Mouse (Mus musculus) frontal cortex, adult 2 months (tissue): ENCODE measurements at regions not wholly inside any gene's neighbourhood (a gene's known extent, or its start where the extent isn't known, plus 50 kb on each side); places are given as distances from the start of the nearest gene placed in this dataset.

ENCODE experiments used
- DNase-seq, 2 experiments: peaks; one replicate each; pipeline ENCODE4 v3.0.0; 2022; ENCODE audit warnings: low spot score in 1 of 2; ENCODE audit errors: extremely low spot score in 1 of 2

GRCm38 (mm10) chr13:118193951-118194696 lies 192.3 kb upstream of the B430218F22Rik start:
- DNase-seq, result no peak

- no peak for DNase-seq
Observed at GRCm38 (mm10) chr13:118208146-118208545, 178.3 kb upstream of the B430218F22Rik start.

GRCm38 (mm10) chr13:118227354-118227753 lies 159.1 kb upstream of the B430218F22Rik start:
- DNase-seq, result peak in 1 of 2 experiments; percentile 70

- DNase-seq, result no peak
Observed at GRCm38 (mm10) chr13:118237968-118238367, 148.5 kb upstream of the B430218F22Rik start.

- DNase-seq, result no peak
Observed at GRCm38 (mm10) chr13:118244680-118245079, 141.8 kb upstream of the B430218F22Rik start.

GRCm38 (mm10) chr13:118245546-118245945 lies 140.9 kb upstream of the B430218F22Rik start:
- DNase-seq, result no peak

GRCm38 (mm10) chr13:118259606-118260005 lies 126.8 kb upstream of the B430218F22Rik start:
- DNase-seq, result no peak

GRCm38 (mm10) chr13:118262971-118263370 lies 123.5 kb upstream of the B430218F22Rik start:
- DNase-seq, result no peak

GRCm38 (mm10) chr13:118265763-118266520 lies 120.5 kb upstream of the B430218F22Rik start:
- DNase-seq, result no peak

GRCm38 (mm10) chr13:118272904-118273303 lies 113.5 kb upstream of the B430218F22Rik start:
- no peak for DNase-seq

GRCm38 (mm10) chr13:118280956-118281355 lies 105.5 kb upstream of the B430218F22Rik start:
- DNase-seq, result no peak

- DNase-seq, result no peak
Observed at GRCm38 (mm10) chr13:118293728-118294127, 92.7 kb upstream of the B430218F22Rik start.

GRCm38 (mm10) chr13:118310080-118310479 lies 76.3 kb upstream of the B430218F22Rik start:
- DNase-seq, result no peak

- DNase-seq, result peak in 1 of 2 experiments; percentile 7
Observed at GRCm38 (mm10) chr13:118313676-118314075, 72.8 kb upstream of the B430218F22Rik start.
